Mouse (Mus musculus) lung, postnatal 0 days (tissue): Measurements from ENCODE around the gene 1110002E22Rik.

Experiments used
- CTCF ChIP-seq: IDR thresholded peaks from 2 replicates; pipeline ENCODE4 v1.5.1; 2016; ENCODE audit warnings: antibody characterized with exemption, mild to moderate bottlenecking
- EP300 ChIP-seq: IDR thresholded peaks from 2 replicates; pipeline ENCODE4 v1.6.1; 2016; ENCODE audit warnings: antibody characterized with exemption, mild to moderate bottlenecking, control low read depth

DNA sequence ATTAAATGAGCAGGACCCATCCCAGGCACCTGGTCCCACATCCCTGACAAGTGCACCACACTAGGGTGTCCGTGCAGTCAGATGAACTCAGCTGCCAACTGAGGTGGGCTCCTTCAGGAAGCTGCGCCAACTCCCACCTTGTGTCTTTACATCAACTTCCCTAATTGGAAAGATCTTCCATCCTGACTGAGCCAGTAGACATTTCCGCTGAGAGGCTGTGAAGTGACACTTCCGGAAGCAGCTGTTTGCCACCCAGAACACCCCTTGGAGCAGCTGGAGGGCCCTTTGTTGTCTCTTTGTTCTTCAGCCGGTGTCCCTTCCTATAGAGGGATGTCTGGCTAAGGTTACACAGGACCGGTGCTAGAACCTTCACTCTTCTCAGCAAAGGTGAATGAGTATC is 34.3 kb upstream of the 1110002E22Rik start:
- TF ChIP-seq CTCF = no peak
- TF ChIP-seq EP300 = no peak
